Mouse (Mus musculus) midbrain, embryonic 14.5 days (tissue): ENCODE measurements around the gene Ms4a15. TPM values are rescaled to one million over a fixed set of nuclear protein-coding genes. Genes with fewer than 3 reads are reported as not detected.

Experiments used
- ATAC-seq: fragments of 200-750 bp; cut with Nextera tagmentation; 2 replicates; pipeline ENCODE4 v1.8.0; 2017; ENCODE audit warnings: moderate number of reproducible peaks, moderate library complexity; ENCODE audit not compliant: low FRiP score, low TSS enrichment
- DNase-seq: peaks from one replicate; pipeline ENCODE4 v3.0.0-alpha.2; 2015
- H3K27ac ChIP-seq: fragments of 300-500 bp; sonication (generic); replicated peaks from 2 replicates; pipeline ENCODE4 v1.5.1; 2014; ENCODE audit warnings: mild to moderate bottlenecking, low read depth, low read length, moderate library complexity
- H3K27me3 ChIP-seq: fragments of 300-500 bp; sonication (generic); 2 replicates; pipeline ENCODE4 v1.6.1; 2014; ENCODE audit warnings: low read length, control low read depth, mixed read lengths; ENCODE audit not compliant: control insufficient read depth, insufficient read depth
- H3K36me3 ChIP-seq: fragments of 300-500 bp; sonication (generic); 2 replicates; pipeline ENCODE4 v1.6.1; 2014; ENCODE audit warnings: low read length, control low read depth; ENCODE audit not compliant: control insufficient read depth, insufficient read depth
- H3K4me1 ChIP-seq: fragments of 300-500 bp; sonication (generic); 2 replicates; pipeline ENCODE4 v1.6.1; 2014; ENCODE audit warnings: mild to moderate bottlenecking, antibody characterized with exemption, low read length, control low read depth; ENCODE audit not compliant: control insufficient read depth, insufficient read depth
- H3K4me2 ChIP-seq: fragments of 300-500 bp; sonication (generic); 2 replicates; pipeline ENCODE4 v1.6.1; 2014; ENCODE audit warnings: mild to moderate bottlenecking, low read length, moderate library complexity
- H3K4me3 ChIP-seq: fragments of 300-500 bp; sonication (generic); replicated peaks from 2 replicates; pipeline ENCODE4 v1.5.1; 2014; ENCODE audit warnings: low read depth, low read length
- H3K9ac ChIP-seq: fragments of 300-500 bp; sonication (generic); replicated peaks from 2 replicates; pipeline ENCODE4 v1.6.1; 2014; ENCODE audit warnings: mild to moderate bottlenecking, low read length, moderate library complexity
- H3K9me3 ChIP-seq: fragments of 300-500 bp; sonication (generic); 2 replicates; pipeline ENCODE4 v1.6.1; 2016; ENCODE audit warnings: low read length, control low read depth, mixed read lengths; ENCODE audit not compliant: control insufficient read depth
- WGBS: fragments of 180-500 bp; shearing (Covaris S2); extraction: QIAGEN DNeasy Blood & Tissue Kit; methylation state at CpG from one replicate; pipeline ENCODE4 v1.1.7; 2014; 5-methylcytosine and 5-hydroxymethylcytosine counted together
- polyA plus RNA-seq: library from polyadenylated mRNA; unstranded; fragments of >200 nt; fragmentation: Nextera tagmentation; extraction: Ambion mirVana; gene quantifications from 2 replicates; pipeline ENCODE4 v1.2.1, GENCODE M21; 2014

The Ms4a15 gene
- not detected in 2 replicates for polyA plus RNA-seq

- no peaks in the 10 kb centered on the region for H3K27me3 ChIP-seq
- H3K9ac ChIP-seq = no peak within 1 kb of the TSS
- no peaks in the 10 kb centered on the region for H3K4me1 ChIP-seq
- no peak for DNase-seq
- H3K4me2 ChIP-seq = no peak within 1 kb of the TSS
- H3K4me3 ChIP-seq = no peak within 1 kb of the TSS
- no peaks in the 10 kb centered on the region for H3K36me3 ChIP-seq
- no peaks in the 10 kb centered on the region for H3K9me3 ChIP-seq
- H3K27ac ChIP-seq = no peak within 1 kb of the TSS
- no peak for ATAC-seq
- 87% methylated on average over 7 of the region's 7 CpGs for WGBS
These were observed at the start of gene Ms4a15 for GRCm38 (mm10) chr19:10993150-10993549. Gene Ms4a15, minus strand, starts transcription at chr19:10993250.

- no peaks in the 10 kb centered on the region for H3K36me3 ChIP-seq
- no peaks in the 10 kb centered on the region for H3K27me3 ChIP-seq
- H3K27ac ChIP-seq = no peak overlapping the region
- H3K9me3 ChIP-seq = no peaks in the 10 kb centered on the region
- H3K4me3 ChIP-seq = no peak overlapping the region
- H3K4me2 ChIP-seq = no peak overlapping the region
- ATAC-seq (no peak), DNase-seq (no peak)
- H3K9ac ChIP-seq = no peak overlapping the region
- no peaks in the 10 kb centered on the region for H3K4me1 ChIP-seq
These were observed 44.5 kb upstream of the Ms4a15 start for GRCm38 (mm10) chr19:11037570-11037969.

- no peak overlapping the region for H3K4me3 ChIP-seq
- H3K36me3 ChIP-seq = no peaks in the 10 kb centered on the region
- no peak for DNase-seq
- H3K4me1 ChIP-seq = no peaks in the 10 kb centered on the region
- H3K4me2 ChIP-seq = no peak overlapping the region
- H3K27ac ChIP-seq = no peak overlapping the region
- ATAC-seq = no peak
- no peaks in the 10 kb centered on the region for H3K27me3 ChIP-seq
- no peak overlapping the region for H3K9ac ChIP-seq
- no peaks in the 10 kb centered on the region for H3K9me3 ChIP-seq
These were observed 29.3 kb upstream of the Ms4a15 start for GRCm38 (mm10) chr19:11022382-11022781.

- Histone ChIP-seq H3K27ac (no peak within 1 kb of the TSS), H3K4me1 (no peaks in the 10 kb centered on the region), H3K9ac (no peak within 1 kb of the TSS), H3K9me3 (no peaks in the 10 kb centered on the region), H3K36me3 (no peaks in the 10 kb centered on the region), H3K4me3 (no peak within 1 kb of the TSS), H3K4me2 (no peak within 1 kb of the TSS), H3K27me3 (no peaks in the 10 kb centered on the region)
- ATAC-seq = no peak
- 89% methylated on average over 3 of the region's 3 CpGs for WGBS
- no peak for DNase-seq
These were observed 24.8 kb upstream of the Ms4a15 start, which contains the start of gene Ms4a18 for GRCm38 (mm10) chr19:11017891-11018290. Gene Ms4a18, minus strand, starts transcription at chr19:11018031.

GRCm38 (mm10) chr19:11017251-11017650, 24.2 kb upstream of the Ms4a15 start:
- ATAC-seq (no peak), DNase-seq (no peak)
- no peaks in the 10 kb centered on the region for H3K27me3 ChIP-seq
- no peak overlapping the region for H3K9ac ChIP-seq
- no peak overlapping the region for H3K27ac ChIP-seq
- no peak overlapping the region for H3K4me2 ChIP-seq
- H3K36me3 ChIP-seq = no peaks in the 10 kb centered on the region
- no peak overlapping the region for H3K4me3 ChIP-seq
- 86% methylated on average over 2 of the region's 2 CpGs for WGBS
- no peaks in the 10 kb centered on the region for H3K4me1 ChIP-seq
- no peaks in the 10 kb centered on the region for H3K9me3 ChIP-seq

GRCm38 (mm10) chr19:11015998-11016397, 22.9 kb upstream of the Ms4a15 start:
- DNase-seq = no peak
- no peaks in the 10 kb centered on the region for H3K4me1 ChIP-seq
- H3K9ac ChIP-seq = no peak overlapping the region
- no peak overlapping the region for H3K4me2 ChIP-seq
- H3K4me3 ChIP-seq = no peak overlapping the region
- no peaks in the 10 kb centered on the region for H3K36me3 ChIP-seq
- H3K27ac ChIP-seq = no peak overlapping the region
- no peak for ATAC-seq
- H3K27me3 ChIP-seq = no peaks in the 10 kb centered on the region
- no peaks in the 10 kb centered on the region for H3K9me3 ChIP-seq
- WGBS = 72% methylated on average over 1 of the region's 1 CpGs

GRCm38 (mm10) chr19:11015468-11015867, 22.4 kb upstream of the Ms4a15 start:
- no peak overlapping the region for H3K4me3 ChIP-seq
- no peak overlapping the region for H3K27ac ChIP-seq
- no peak overlapping the region for H3K9ac ChIP-seq
- no peaks in the 10 kb centered on the region for H3K4me1 ChIP-seq
- DNase-seq = no peak
- ATAC-seq = no peak
- H3K9me3 ChIP-seq = no peaks in the 10 kb centered on the region
- H3K36me3 ChIP-seq = no peaks in the 10 kb centered on the region
- no peak overlapping the region for H3K4me2 ChIP-seq
- H3K27me3 ChIP-seq = no peaks in the 10 kb centered on the region

GRCm38 (mm10) chr19:10991911-10992310, 1.1 kb downstream of the Ms4a15 start:
- Histone ChIP-seq H3K4me1 (no peaks in the 10 kb centered on the region), H3K27ac (no peak overlapping the region), H3K4me3 (no peak overlapping the region), H3K36me3 (no peaks in the 10 kb centered on the region), H3K9ac (no peak overlapping the region), H3K27me3 (no peaks in the 10 kb centered on the region), H3K4me2 (no peak overlapping the region), H3K9me3 (no peaks in the 10 kb centered on the region)
- DNase-seq (no peak), ATAC-seq (no peak)

- Histone ChIP-seq H3K4me1 (no peaks in the 10 kb centered on the region), H3K27ac (no peak overlapping the region), H3K27me3 (no peaks in the 10 kb centered on the region), H3K36me3 (no peaks in the 10 kb centered on the region), H3K9ac (no peak overlapping the region), H3K4me3 (no peak overlapping the region), H3K9me3 (no peaks in the 10 kb centered on the region), H3K4me2 (no peak overlapping the region)
- DNase-seq = no peak
- no peak for ATAC-seq
- 62% methylated on average over 1 of the region's 1 CpGs for WGBS
These were observed 2.3 kb downstream of the Ms4a15 start for GRCm38 (mm10) chr19:10990751-10991150.
